Mouse (Mus musculus) hindbrain, embryonic 15.5 days (tissue): ENCODE results near the gene Ccnb3. TPM values are rescaled to one million over a fixed set of nuclear protein-coding genes. Genes with fewer than 3 reads are reported as not detected.
"Not testable (repeated sequence)": the region's sequence is repeated elsewhere in the genome, so short reads cannot be mapped to it uniquely, and the experiment has no call there.

Source experiments
- ATAC-seq: fragments of 200-750 bp; cut with Nextera tagmentation; 2 replicates; pipeline ENCODE4 v1.8.0; 2017; ENCODE audit warnings: low read depth, moderate number of reproducible peaks, moderate TSS enrichment; ENCODE audit not compliant: low FRiP score
- H3K27ac ChIP-seq: fragments of 300-500 bp; sonication (generic); replicated peaks from 2 replicates; pipeline ENCODE4 v1.5.1; 2015; ENCODE audit warnings: mild to moderate bottlenecking, inconsistent platforms
- H3K27me3 ChIP-seq: fragments of 300-500 bp; sonication (generic); 2 replicates; pipeline ENCODE4 v1.6.1; 2015; ENCODE audit warnings: control low read depth, inconsistent platforms
- H3K36me3 ChIP-seq: fragments of 300-500 bp; sonication (generic); 2 replicates; pipeline ENCODE4 v1.6.1; 2015; ENCODE audit warnings: control low read depth, inconsistent platforms
- H3K4me1 ChIP-seq: fragments of 300-500 bp; sonication (generic); replicated peaks from 2 replicates; pipeline ENCODE4 v1.6.1; 2015; ENCODE audit warnings: control low read depth, inconsistent platforms
- H3K4me2 ChIP-seq: fragments of 300-500 bp; sonication (generic); 2 replicates; pipeline ENCODE4 v1.6.1; 2015; ENCODE audit warnings: moderate library complexity, mild to moderate bottlenecking, inconsistent platforms
- H3K4me3 ChIP-seq: fragments of 300-500 bp; sonication (generic); 2 replicates; pipeline ENCODE4 v1.5.1; 2015; ENCODE audit warnings: mild to moderate bottlenecking, inconsistent platforms
- H3K9ac ChIP-seq: fragments of 300-500 bp; sonication (generic); 2 replicates; pipeline ENCODE4 v1.6.1; 2015; ENCODE audit warnings: inconsistent platforms
- H3K9me3 ChIP-seq: fragments of 300-500 bp; sonication (generic); 2 replicates; pipeline ENCODE4 v1.6.1; 2016; ENCODE audit warnings: control low read depth, inconsistent platforms
- WGBS: fragments of 180-500 bp; shearing (Covaris S2); methylation state at CpG from one replicate; pipeline ENCODE4 v1.1.7; 2015; 5-methylcytosine and 5-hydroxymethylcytosine counted together
- polyA plus RNA-seq: library from polyadenylated mRNA; unstranded; fragments of >200 nt; fragmentation: Nextera tagmentation; extraction: Ambion mirVana; gene quantifications from 2 replicates; pipeline ENCODE4 v1.2.1, GENCODE M21; 2015

The Ccnb3 gene
- polyA plus RNA-seq: not detected in 2 replicates

DNA sequence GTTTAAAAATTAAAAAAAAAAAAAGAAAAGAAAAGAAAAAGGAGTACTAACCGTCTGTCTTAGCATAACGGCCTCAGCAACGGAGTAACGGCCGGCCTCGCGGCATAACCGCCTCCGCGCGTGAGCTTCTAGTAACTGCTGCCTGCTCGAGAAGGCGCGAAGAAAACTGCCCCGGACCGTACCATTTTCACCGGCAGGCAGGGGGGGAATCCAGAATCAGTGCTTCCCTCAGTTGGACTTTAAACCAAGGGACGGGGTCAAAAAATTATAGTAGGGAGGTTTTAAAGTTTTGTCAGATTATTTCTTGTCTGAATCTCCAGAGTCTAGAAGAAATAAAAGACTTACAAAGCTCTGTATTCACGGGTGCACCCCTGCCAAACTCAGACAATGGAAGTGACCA lies at the start of gene Ccnb3:
Gene Ccnb3, minus strand, starts transcription at position 101 of the 400 bp plus-strand sequence.
- WGBS: 95% methylated on average over 19 of the region's 19 CpGs
- no peaks in the 10 kb centered on the region for H3K9me3 ChIP-seq
- no peak within 1 kb of the TSS for H3K9ac ChIP-seq
- H3K27me3 ChIP-seq: no peaks in the 10 kb centered on the region
- no peaks in the 10 kb centered on the region for H3K4me1 ChIP-seq
- H3K27ac ChIP-seq: no peak within 1 kb of the TSS
- H3K4me3 ChIP-seq: no peak within 1 kb of the TSS
- no peak within 1 kb of the TSS for H3K4me2 ChIP-seq
- no peak for ATAC-seq
- no peaks in the 10 kb centered on the region for H3K36me3 ChIP-seq

- Histone ChIP-seq H3K9ac (no peak overlapping the region), H3K4me2 (no peak overlapping the region), H3K4me1 (no peaks in the 10 kb centered on the region), H3K27me3 (no peaks in the 10 kb centered on the region), H3K9me3 (no peaks in the 10 kb centered on the region), H3K36me3 (no peaks in the 10 kb centered on the region), H3K4me3 (no peak overlapping the region), H3K27ac (no peak overlapping the region)
- no peak for ATAC-seq
Measured at GRCm38 (mm10) chrX:7090323-7090722, 48.9 kb upstream of the Ccnb3 start.

GRCm38 (mm10) chrX:7085878-7086277 lies 44.5 kb upstream of the Ccnb3 start:
- Histone ChIP-seq H3K9ac (no peak overlapping the region), H3K27ac (no peak overlapping the region), H3K27me3 (no peaks in the 10 kb centered on the region), H3K4me2 (no peak overlapping the region), H3K4me1 (no peaks in the 10 kb centered on the region), H3K4me3 (no peak overlapping the region), H3K36me3 (no peaks in the 10 kb centered on the region), H3K9me3 (no peaks in the 10 kb centered on the region)
- WGBS: 79% methylated on average over 1 of the region's 1 CpGs
- no peak for ATAC-seq

DNA sequence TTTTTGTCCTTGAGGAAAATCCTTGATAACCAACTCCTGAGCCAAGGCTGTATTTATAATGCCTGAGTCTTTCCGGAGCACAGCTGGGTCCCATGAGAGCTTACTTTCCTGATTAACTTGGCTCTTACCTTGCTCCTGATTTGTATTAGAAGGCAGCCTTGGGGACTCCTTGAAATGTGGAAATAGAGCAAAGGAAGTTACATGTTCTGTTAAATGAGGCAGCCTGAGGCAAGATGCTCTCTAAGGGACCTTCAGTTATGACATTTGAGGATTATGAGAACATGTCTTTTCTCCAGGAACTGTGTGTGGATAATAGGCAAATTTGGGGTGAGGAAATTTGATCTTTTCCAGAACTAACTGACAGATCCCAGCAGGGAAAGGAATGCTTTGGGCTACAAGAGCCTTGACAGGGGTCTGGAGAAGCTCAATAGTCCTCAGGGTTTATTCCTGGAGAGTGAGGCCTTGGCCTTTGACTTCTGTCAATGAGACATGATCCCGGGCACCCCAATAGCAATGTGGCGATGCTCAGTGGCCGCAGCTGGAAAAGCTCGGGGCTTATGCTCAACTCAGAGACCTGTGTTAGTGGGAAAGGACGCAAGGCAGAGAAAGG lies 38.5 kb upstream of the Ccnb3 start:
- Histone ChIP-seq H3K4me3 (no peak overlapping the region), H3K9me3 (no peaks in the 10 kb centered on the region), H3K27ac (no peak overlapping the region), H3K4me1 (no peaks in the 10 kb centered on the region), H3K9ac (no peak overlapping the region), H3K36me3 (no peaks in the 10 kb centered on the region), H3K27me3 (no peaks in the 10 kb centered on the region), H3K4me2 (no peak overlapping the region)
- no peak for ATAC-seq
- 77% methylated on average over 6 of the region's 6 CpGs for WGBS

DNA sequence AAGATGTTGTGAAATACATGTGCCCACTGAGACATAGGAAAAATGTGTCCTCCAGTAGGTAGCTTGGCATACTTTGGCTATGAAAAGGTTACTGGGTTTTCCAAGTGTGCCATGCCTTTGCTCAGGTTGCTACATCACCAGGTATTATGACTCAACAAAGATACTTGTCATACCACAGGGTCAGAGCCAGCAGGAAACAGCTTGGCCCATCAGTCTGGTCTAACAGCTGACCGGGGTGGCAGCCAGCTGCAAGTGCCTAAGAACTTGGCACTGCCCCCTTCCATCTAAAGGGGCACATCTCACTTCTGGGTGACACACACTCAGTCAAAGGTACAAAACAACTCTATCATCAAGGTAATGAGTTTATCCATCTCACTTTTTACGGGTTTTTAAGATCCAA lies 26.6 kb upstream of the Ccnb3 start:
- no peak overlapping the region for H3K4me3 ChIP-seq
- H3K36me3 ChIP-seq: no peaks in the 10 kb centered on the region
- no peak for ATAC-seq
- no peak overlapping the region for H3K4me2 ChIP-seq
- H3K27ac ChIP-seq: no peak overlapping the region
- no peaks in the 10 kb centered on the region for H3K27me3 ChIP-seq
- no peak overlapping the region for H3K9ac ChIP-seq
- no peaks in the 10 kb centered on the region for H3K4me1 ChIP-seq
- H3K9me3 ChIP-seq: no peaks in the 10 kb centered on the region
- WGBS: 86% methylated on average over 2 of the region's 2 CpGs

DNA sequence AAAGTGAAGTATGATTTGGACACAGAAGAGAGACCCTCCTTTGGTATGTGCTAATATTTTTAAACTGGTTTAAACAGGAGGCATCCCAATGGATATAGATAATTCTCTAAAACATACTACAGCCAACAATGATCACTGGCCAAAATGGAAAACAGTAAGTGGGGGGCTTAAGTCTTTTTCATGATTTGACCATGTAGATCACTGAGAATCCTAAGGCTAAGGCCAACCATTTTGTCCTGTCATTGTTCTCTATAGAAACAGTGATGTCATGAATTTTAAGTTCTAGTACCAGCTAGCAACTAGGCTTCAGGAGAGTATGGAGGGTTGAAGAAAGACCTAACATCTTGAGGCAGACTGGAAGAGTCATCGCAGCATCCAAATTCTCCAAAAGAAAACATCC lies 25.8 kb upstream of the Ccnb3 start, which contains the start of gene Akap4:
Gene Akap4, plus strand, starts transcription at position 301 of the 400 bp plus-strand sequence.
- WGBS: 96% methylated on average over 1 of the region's 1 CpGs
- no peak within 1 kb of the TSS for H3K9ac ChIP-seq
- no peak within 1 kb of the TSS for H3K4me3 ChIP-seq
- ATAC-seq: no peak
- no peaks in the 10 kb centered on the region for H3K9me3 ChIP-seq
- no peak within 1 kb of the TSS for H3K4me2 ChIP-seq
- H3K27ac ChIP-seq: no peak within 1 kb of the TSS
- no peaks in the 10 kb centered on the region for H3K4me1 ChIP-seq
- no peaks in the 10 kb centered on the region for H3K36me3 ChIP-seq
- no peaks in the 10 kb centered on the region for H3K27me3 ChIP-seq

GRCm38 (mm10) chrX:7064109-7064508 lies 22.7 kb upstream of the Ccnb3 start:
- H3K4me2 ChIP-seq: no peak overlapping the region
- H3K27ac ChIP-seq: no peak overlapping the region
- H3K36me3 ChIP-seq: no peaks in the 10 kb centered on the region
- H3K9ac ChIP-seq: no peak overlapping the region
- no peak overlapping the region for H3K4me3 ChIP-seq
- no peak for ATAC-seq
- H3K9me3 ChIP-seq: no peaks in the 10 kb centered on the region
- no peaks in the 10 kb centered on the region for H3K4me1 ChIP-seq
- H3K27me3 ChIP-seq: no peaks in the 10 kb centered on the region

DNA sequence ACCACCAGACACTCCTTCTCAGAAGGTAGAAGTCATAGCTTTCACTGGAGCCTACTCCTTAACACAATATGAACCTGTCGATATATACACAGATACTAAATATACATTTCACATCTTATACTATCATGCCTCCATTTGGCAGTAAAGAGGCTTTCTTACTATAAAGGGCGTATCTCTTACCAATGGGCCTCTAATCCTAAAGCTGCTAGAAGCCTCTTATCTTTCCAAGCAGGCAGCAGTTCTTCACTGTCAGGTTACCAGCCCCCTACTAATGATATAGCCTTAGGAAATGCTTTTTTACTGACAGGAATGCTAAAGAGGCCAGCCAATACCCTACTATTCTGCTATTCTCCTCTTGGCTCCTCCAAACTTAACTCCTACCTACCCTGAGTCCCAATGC lies 16.2 kb upstream of the Ccnb3 start:
- Histone ChIP-seq H3K27me3 (no peaks in the 10 kb centered on the region), H3K4me1 (no peaks in the 10 kb centered on the region), H3K4me2 (no peak overlapping the region), H3K4me3 (no peak overlapping the region), H3K9me3 (no peaks in the 10 kb centered on the region), H3K27ac (no peak overlapping the region), H3K36me3 (no peaks in the 10 kb centered on the region), H3K9ac (no peak overlapping the region)
- 83% methylated on average over 2 of the region's 2 CpGs for WGBS
- no peak for ATAC-seq

GRCm38 (mm10) chrX:7057056-7057455 lies 15.6 kb upstream of the Ccnb3 start:
- Histone ChIP-seq H3K36me3 (no peaks in the 10 kb centered on the region), H3K27ac (no peak overlapping the region), H3K4me2 (no peak overlapping the region), H3K4me1 (no peaks in the 10 kb centered on the region), H3K9me3 (no peaks in the 10 kb centered on the region), H3K4me3 (no peak overlapping the region), H3K9ac (no peak overlapping the region), H3K27me3 (no peaks in the 10 kb centered on the region)
- ATAC-seq: no peak

DNA sequence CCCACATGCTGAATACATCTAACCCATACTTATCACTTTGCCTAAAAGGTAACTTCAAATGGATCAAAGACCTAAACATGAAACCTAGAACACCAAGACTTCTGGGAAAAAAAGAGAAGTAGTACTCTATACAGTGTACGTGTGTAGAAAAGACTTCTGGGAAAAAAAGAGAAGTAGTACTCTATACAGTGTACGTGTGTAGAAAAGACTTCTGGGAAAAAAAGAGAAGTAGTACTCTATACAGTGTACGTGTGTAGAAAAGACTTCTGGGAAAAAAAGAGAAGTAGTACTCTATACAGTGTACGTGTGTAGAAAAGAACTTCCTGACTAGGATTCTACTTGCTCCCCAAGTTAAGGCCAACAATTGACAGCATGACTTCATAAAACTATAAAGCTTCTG lies 57.5 kb downstream of the Ccnb3 start:
- not testable (repeated sequence) for H3K4me1 ChIP-seq, H3K27ac ChIP-seq, H3K27me3 ChIP-seq, H3K4me3 ChIP-seq, ATAC-seq, H3K4me2 ChIP-seq, H3K36me3 ChIP-seq, H3K9ac ChIP-seq, H3K9me3 ChIP-seq
- 92% methylated on average over 4 of the region's 4 CpGs for WGBS

- no peak overlapping the region for H3K9ac ChIP-seq
- no peaks in the 10 kb centered on the region for H3K9me3 ChIP-seq
- no peaks in the 10 kb centered on the region for H3K36me3 ChIP-seq
- H3K4me3 ChIP-seq: no peak overlapping the region
- no peak overlapping the region for H3K4me2 ChIP-seq
- H3K4me1 ChIP-seq: no peaks in the 10 kb centered on the region
- ATAC-seq: no peak
- H3K27ac ChIP-seq: no peak overlapping the region
- 82% methylated on average over 1 of the region's 1 CpGs for WGBS
- H3K27me3 ChIP-seq: no peaks in the 10 kb centered on the region
Measured at GRCm38 (mm10) chrX:6971956-6972355, 69.5 kb downstream of the Ccnb3 start.

GRCm38 (mm10) chrX:6968598-6968997 lies 72.8 kb downstream of the Ccnb3 start:
- H3K27me3 ChIP-seq: no peaks in the 10 kb centered on the region
- no peaks in the 10 kb centered on the region for H3K36me3 ChIP-seq
- 83% methylated on average over 3 of the region's 3 CpGs for WGBS
- H3K4me1 ChIP-seq: no peaks in the 10 kb centered on the region
- H3K9me3 ChIP-seq: no peaks in the 10 kb centered on the region
- H3K9ac ChIP-seq: no peak overlapping the region
- ATAC-seq: no peak
- H3K4me3 ChIP-seq: no peak overlapping the region
- H3K27ac ChIP-seq: no peak overlapping the region
- no peak overlapping the region for H3K4me2 ChIP-seq
